Mouse (Mus musculus) cerebellum, adult 2 months (tissue): ENCODE results near the gene Tnfsf10.

ENCODE experiments used
- CTCF ChIP-seq: fragments of 200-500 bp; IDR thresholded peaks from 2 replicates; pipeline ENCODE4 v1.5.1; 2011; ENCODE audit warnings: low read depth, mild to moderate bottlenecking, control low read depth, low read length, moderate library complexity, borderline replicate concordance; ENCODE audit not compliant: insufficient read depth
- POLR2A ChIP-seq: fragments of 200-500 bp; IDR thresholded peaks from 2 replicates; pipeline ENCODE4 v1.6.1; 2011; ENCODE audit warnings: low read length, control low read depth, borderline replicate concordance; ENCODE audit not compliant: insufficient read depth

DNA sequence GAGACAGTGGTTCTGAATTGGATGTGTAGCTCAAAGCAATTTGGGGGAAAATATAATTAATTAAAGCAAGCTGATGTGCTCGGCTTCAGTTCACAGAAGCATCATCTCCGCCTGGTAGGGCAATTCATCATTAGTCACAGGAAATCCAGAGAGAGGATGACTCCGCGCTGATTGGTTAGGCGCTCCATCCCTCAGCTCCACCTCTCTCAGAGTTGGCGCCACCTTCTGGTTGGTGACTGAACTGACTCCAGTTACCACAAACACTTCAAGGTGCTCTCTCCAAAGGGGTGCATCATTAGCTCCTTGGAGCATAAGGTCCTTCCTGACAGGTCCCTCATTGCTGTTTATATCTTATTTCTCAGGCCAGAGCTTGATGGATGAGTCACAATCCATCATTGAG is 28.7 kb downstream of the Tnfsf10 start:
- TF ChIP-seq CTCF (no peak), POLR2A (no peak)
